Mouse (Mus musculus) myocyte (in vitro differentiated cells): ENCODE data around the gene Mapk8ip3. TPM values are rescaled to one million over a fixed set of nuclear protein-coding genes. Genes with fewer than 3 reads are reported as not detected.
"Not testable (repeated sequence)": the region's sequence is repeated elsewhere in the genome, so short reads cannot be mapped to it uniquely, and the experiment has no call there.

Experiments used
- H3K27me3 ChIP-seq: one replicate; pipeline ENCODE4 v1.6.1; 2011; ENCODE audit not compliant: control insufficient read depth, insufficient read depth, insufficient read length
- H3K36me3 ChIP-seq: one replicate; pipeline ENCODE4 v1.6.1; 2011; ENCODE audit not compliant: control insufficient read depth, insufficient read depth
- H3K4me2 ChIP-seq: one replicate; pipeline ENCODE4 v1.6.1; 2011; ENCODE audit warnings: low read depth, control low read depth
- H3K4me3 ChIP-seq: one replicate; pipeline ENCODE4 v1.5.1; 2011; ENCODE audit warnings: mild to moderate bottlenecking, control low read depth, moderate library complexity
- H3K79me2 ChIP-seq: one replicate; pipeline ENCODE4 v1.6.1; 2011; ENCODE audit not compliant: control insufficient read depth, insufficient read depth
- H3ac ChIP-seq: one replicate; pipeline ENCODE4 v1.6.1; 2011; ENCODE audit not compliant: control insufficient read depth, insufficient read length
- CEBPB ChIP-seq: IDR thresholded peaks from 2 replicates; pipeline ENCODE4 v1.6.1; 2011; ENCODE audit warnings: mild to moderate bottlenecking, moderate library complexity; ENCODE audit not compliant: poor library complexity, insufficient read depth, severe bottlenecking
- E2F4 ChIP-seq: IDR thresholded peaks from one replicate; pipeline ENCODE4 v1.6.1; 2011; ENCODE audit warnings: mild to moderate bottlenecking, control low read depth, moderate library complexity; ENCODE audit not compliant: insufficient read depth
- MAX ChIP-seq: IDR thresholded peaks from one replicate; pipeline ENCODE4 v1.6.1; 2011; ENCODE audit warnings: low read depth, mild to moderate bottlenecking, control low read depth
- MYOD1 ChIP-seq, 3 experiments: IDR thresholded peaks; one replicate each; pipeline ENCODE4 v1.6.1; 2011; ENCODE audit warnings: control low read depth in 2 of 3, low read depth in 2 of 3, mild to moderate bottlenecking in 2 of 3, moderate library complexity in 1 of 3; ENCODE audit not compliant: insufficient read length in 2 of 3, control insufficient read depth in 1 of 3
- MYOG ChIP-seq, 3 experiments: IDR thresholded peaks; one replicate each; pipeline ENCODE4 v1.6.1; 2011; ENCODE audit warnings: control low read depth in 2 of 3, low read depth in 2 of 3, mild to moderate bottlenecking in 2 of 3; ENCODE audit not compliant: insufficient read length in 2 of 3, control insufficient read depth in 1 of 3, insufficient read depth in 1 of 3
- POLR2A ChIP-seq: IDR thresholded peaks from one replicate; pipeline ENCODE4 v1.6.1; 2011; ENCODE audit warnings: low read depth, mild to moderate bottlenecking, control low read depth, moderate library complexity; ENCODE audit not compliant: insufficient read length
- POLR2AphosphoS2 ChIP-seq: IDR thresholded peaks from one replicate; pipeline ENCODE4 v1.6.1; 2011; ENCODE audit warnings: low read depth, control low read depth; ENCODE audit not compliant: insufficient read length
- REST ChIP-seq: IDR thresholded peaks from one replicate; pipeline ENCODE4 v1.6.1; 2011; ENCODE audit warnings: mild to moderate bottlenecking, control low read depth, moderate library complexity; ENCODE audit not compliant: insufficient read depth, insufficient read length
- SRF ChIP-seq: IDR thresholded peaks from one replicate; pipeline ENCODE4 v1.6.1; 2011; ENCODE audit warnings: low read depth; ENCODE audit not compliant: control insufficient read depth, insufficient read length
- TCF12 ChIP-seq: IDR thresholded peaks from one replicate; pipeline ENCODE4 v1.6.1; 2011; ENCODE audit warnings: mild to moderate bottlenecking, control low read depth; ENCODE audit not compliant: poor library complexity, insufficient read depth, severe bottlenecking
- TCF3 ChIP-seq: IDR thresholded peaks from one replicate; pipeline ENCODE4 v1.6.1; 2011; ENCODE audit warnings: low read depth, control low read depth; ENCODE audit not compliant: insufficient read length
- USF1 ChIP-seq: IDR thresholded peaks from one replicate; pipeline ENCODE4 v1.6.1; 2011; ENCODE audit warnings: low read depth, mild to moderate bottlenecking, control low read depth, moderate library complexity
- polyA plus RNA-seq: library from polyadenylated mRNA; unstranded; fragments of >200 nt; fragmentation: generic; extraction: Trizol; gene quantifications from one replicate; pipeline ENCODE4 v1.2.1, GENCODE M21; 2012; ENCODE audit warnings: missing spikeins

The Mapk8ip3 gene
- polyA plus RNA-seq, 1 experiment = 47.6 TPM

- TF ChIP-seq MYOG (IDR thresholded peaks at IDR 0.05; ENCODE audit: control insufficient read depth in 1 of 3, insufficient read depth in 1 of 3, insufficient read length in 2 of 3, low read depth in 2 of 3) (no peak), E2F4 (no peak), MYOD1 (IDR thresholded peaks at IDR 0.05; ENCODE audit: control insufficient read depth in 1 of 3, insufficient read length in 2 of 3, low read depth in 2 of 3) (no peak), TCF3 (no peak), POLR2AphosphoS2 (no peak), POLR2A (no peak), TCF12 (no peak), REST (no peak), CEBPB (no peak), MAX (no peak), SRF (no peak), USF1 (no peak)
- Histone ChIP-seq H3K4me3 (no peak overlapping the region), H3K36me3 (no peaks in the 10 kb centered on the region), H3K4me2 (no peak overlapping the region), H3ac (no peak overlapping the region), H3K27me3 (no peaks in the 10 kb centered on the region), H3K79me2 (peaks cover 15% of the 10 kb centered on the region)
These were observed 16.5 kb upstream of the Mapk8ip3 start for GRCm38 (mm10) chr17:24953291-24953690.

DNA sequence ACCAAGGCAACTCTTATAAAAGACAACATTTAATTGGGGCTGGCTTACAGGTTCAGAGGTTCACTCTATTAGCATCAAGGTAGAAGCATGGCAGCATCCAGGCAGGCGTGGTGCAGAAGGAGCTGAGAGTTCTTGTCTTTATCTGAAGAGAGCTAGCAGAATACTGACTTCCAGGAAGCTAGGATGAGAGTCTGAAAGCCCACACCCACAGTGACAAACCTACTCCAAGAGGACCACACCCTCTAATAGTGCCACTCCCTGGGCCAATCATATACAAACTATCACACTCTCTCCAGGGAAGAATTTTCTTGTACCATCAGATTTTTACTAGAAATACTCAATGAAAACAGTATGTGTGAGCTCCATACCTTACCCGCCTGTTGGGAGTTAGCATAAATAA, 13.9 kb upstream of the Mapk8ip3 start:
- H3ac ChIP-seq = no peak overlapping the region
- no peaks in the 10 kb centered on the region for H3K79me2 ChIP-seq
- H3K36me3 ChIP-seq = no peaks in the 10 kb centered on the region
- no peaks in the 10 kb centered on the region for H3K27me3 ChIP-seq
- H3K4me2 ChIP-seq = no peak overlapping the region
- H3K4me3 ChIP-seq = no peak overlapping the region
- TF ChIP-seq MAX = no peak
- no peak for TF ChIP-seq POLR2A
- TF ChIP-seq CEBPB = no peak
- TF ChIP-seq E2F4 = no peak
- TF ChIP-seq POLR2AphosphoS2 = no peak
- TF ChIP-seq MYOD1 (IDR thresholded peaks at IDR 0.05; ENCODE audit: control insufficient read depth in 1 of 3, insufficient read length in 2 of 3, low read depth in 2 of 3) = no peak
- no peak for TF ChIP-seq USF1
- no peak for TF ChIP-seq REST
- no peak for TF ChIP-seq MYOG (IDR thresholded peaks at IDR 0.05; ENCODE audit: control insufficient read depth in 1 of 3, insufficient read depth in 1 of 3, insufficient read length in 2 of 3, low read depth in 2 of 3)
- no peak for TF ChIP-seq SRF
- TF ChIP-seq TCF3 = no peak
- TF ChIP-seq TCF12 = no peak

- H3K4me3 ChIP-seq = no peak overlapping the region
These were observed 11.4 kb upstream of the Mapk8ip3 start for GRCm38 (mm10) chr17:24948204-24948603.

GRCm38 (mm10) chr17:24943589-24943988, 6.8 kb upstream of the Mapk8ip3 start:
- H3K27me3 ChIP-seq, H3K36me3 ChIP-seq, H3ac ChIP-seq, H3K79me2 ChIP-seq, H3K4me3 ChIP-seq, H3K4me2 ChIP-seq: not testable (repeated sequence)

More at GRCm38 (mm10) chr17:24948204-24948603, 11.4 kb upstream of the Mapk8ip3 start:
- H3K79me2 ChIP-seq = no peaks in the 10 kb centered on the region
- H3K36me3 ChIP-seq = no peaks in the 10 kb centered on the region
- TF ChIP-seq POLR2A (no peak), TCF3 (no peak), MYOG (IDR thresholded peaks at IDR 0.05; ENCODE audit: control insufficient read depth in 1 of 3, insufficient read depth in 1 of 3, insufficient read length in 2 of 3, low read depth in 2 of 3) (no peak), USF1 (no peak), E2F4 (no peak), TCF12 (no peak), MYOD1 (IDR thresholded peaks at IDR 0.05; ENCODE audit: control insufficient read depth in 1 of 3, insufficient read length in 2 of 3, low read depth in 2 of 3) (no peak), CEBPB (no peak), REST (no peak), POLR2AphosphoS2 (no peak), SRF (no peak), MAX (no peak)
- H3K4me2 ChIP-seq = no peak overlapping the region
- no peak overlapping the region for H3ac ChIP-seq
- H3K27me3 ChIP-seq = no peaks in the 10 kb centered on the region

- no peaks in the 10 kb centered on the region for H3K27me3 ChIP-seq
- no peak overlapping the region for H3ac ChIP-seq
- no peak overlapping the region for H3K4me3 ChIP-seq
- H3K79me2 ChIP-seq = no peaks in the 10 kb centered on the region
- no peak for TF ChIP-seq CEBPB
- H3K4me2 ChIP-seq = no peak overlapping the region
- H3K36me3 ChIP-seq = no peaks in the 10 kb centered on the region
These were observed 6.3 kb upstream of the Mapk8ip3 start for GRCm38 (mm10) chr17:24943036-24943435.

GRCm38 (mm10) chr17:24942453-24942852, 5.7 kb upstream of the Mapk8ip3 start:
- H3ac ChIP-seq, H3K79me2 ChIP-seq: not testable (repeated sequence)

More at GRCm38 (mm10) chr17:24942453-24942852, 5.7 kb upstream of the Mapk8ip3 start:
- not testable (repeated sequence) for H3K4me3 ChIP-seq, H3K27me3 ChIP-seq, H3K4me2 ChIP-seq, H3K36me3 ChIP-seq
